Mouse (Mus musculus): ENCODE measurements around the gene Zfyve27. TPM values are rescaled to one million over a fixed set of nuclear protein-coding genes. Genes with fewer than 3 reads are reported as not detected.

Gene Zfyve27
- polyA plus RNA-seq, 1 experiment from 2014 or later = 78.7 TPM

DNA sequence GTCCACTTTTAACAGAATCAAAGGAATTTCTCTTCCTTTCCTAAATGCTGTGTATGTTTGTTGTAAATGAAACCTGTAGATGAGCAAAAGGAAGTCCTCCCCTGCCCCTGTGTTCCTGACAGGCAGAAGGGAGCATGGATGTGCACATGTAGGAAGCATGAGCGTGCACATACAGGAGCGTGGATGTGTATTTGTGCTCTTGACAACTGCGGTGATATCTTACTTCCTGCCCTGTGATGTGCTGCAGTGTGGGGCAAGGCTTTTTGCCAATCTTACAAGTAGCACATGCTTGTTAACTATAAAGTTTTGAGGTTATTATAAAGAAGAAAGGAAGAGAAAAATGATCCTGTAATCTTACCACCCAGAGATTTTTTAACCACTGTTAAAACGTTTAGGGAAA is 26.0 kb downstream of the Zfyve27 start:
- H3K4me1 ChIP-seq (replicated peaks; ENCODE audit: control insufficient read depth, insufficient read depth, low read length) = no peaks in the 10 kb centered on the region
- ATAC-seq = no peak
- no peaks in the 10 kb centered on the region for H3K27me3 ChIP-seq (replicated peaks; ENCODE audit: control insufficient read depth, insufficient read depth, low read length)
- no peak overlapping the region for H3K27ac ChIP-seq (ENCODE audit: low read length)
- no peak overlapping the region for H3K9ac ChIP-seq (replicated peaks; ENCODE audit: low read depth, low read length)
- H3K36me3 ChIP-seq (ENCODE audit: control insufficient read depth, insufficient read depth) = peaks cover 8% of the 10 kb centered on the region; the same call in 1 of the 2 replicates
- no peak overlapping the region for H3K4me2 ChIP-seq (ENCODE audit: low read length)
- 88% methylated on average over 4 of the region's 4 CpGs for WGBS
- H3K4me3 ChIP-seq (replicated peaks; ENCODE audit: low read length) = no peak overlapping the region
- H3K9me3 ChIP-seq (ENCODE audit: control insufficient read depth, low read length) = no peaks in the 10 kb centered on the region

DNA sequence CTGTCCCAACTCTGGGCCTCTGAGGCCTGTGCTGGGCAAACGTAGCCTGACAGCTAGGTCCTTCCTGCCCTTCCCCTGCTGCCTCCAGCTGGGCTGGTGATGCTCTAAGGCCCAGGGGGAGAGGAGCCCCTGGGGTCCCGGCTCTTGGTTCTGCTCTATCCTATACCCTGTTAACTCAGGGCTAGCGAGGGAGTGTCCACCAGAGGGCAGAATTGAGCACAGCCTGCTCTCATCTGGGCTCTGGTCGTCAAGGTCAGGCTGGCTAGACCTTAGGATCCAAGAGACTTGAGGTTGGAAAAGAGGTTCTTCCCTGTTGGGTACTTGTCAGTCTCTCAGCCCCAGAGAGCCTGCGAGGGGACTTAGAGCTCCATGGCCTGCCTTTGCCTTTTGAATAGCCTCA is 26.7 kb downstream of the Zfyve27 start:
- Histone ChIP-seq H3K4me3 (replicated peaks; ENCODE audit: low read length) (no peak overlapping the region), H3K4me1 (replicated peaks; ENCODE audit: control insufficient read depth, insufficient read depth, low read length) (no peaks in the 10 kb centered on the region), H3K4me2 (ENCODE audit: low read length) (no peak overlapping the region), H3K27ac (ENCODE audit: low read length) (no peak overlapping the region), H3K36me3 (ENCODE audit: control insufficient read depth, insufficient read depth) (peaks cover 8% of the 10 kb centered on the region; the same call in 1 of the 2 replicates), H3K27me3 (replicated peaks; ENCODE audit: control insufficient read depth, insufficient read depth, low read length) (no peaks in the 10 kb centered on the region), H3K9me3 (ENCODE audit: control insufficient read depth, low read length) (no peaks in the 10 kb centered on the region), H3K9ac (replicated peaks; ENCODE audit: low read depth, low read length) (no peak overlapping the region)
- ATAC-seq = no peak; the same call in 1 of the 2 replicates
- WGBS = 18% methylated on average over 5 of the region's 5 CpGs

DNA sequence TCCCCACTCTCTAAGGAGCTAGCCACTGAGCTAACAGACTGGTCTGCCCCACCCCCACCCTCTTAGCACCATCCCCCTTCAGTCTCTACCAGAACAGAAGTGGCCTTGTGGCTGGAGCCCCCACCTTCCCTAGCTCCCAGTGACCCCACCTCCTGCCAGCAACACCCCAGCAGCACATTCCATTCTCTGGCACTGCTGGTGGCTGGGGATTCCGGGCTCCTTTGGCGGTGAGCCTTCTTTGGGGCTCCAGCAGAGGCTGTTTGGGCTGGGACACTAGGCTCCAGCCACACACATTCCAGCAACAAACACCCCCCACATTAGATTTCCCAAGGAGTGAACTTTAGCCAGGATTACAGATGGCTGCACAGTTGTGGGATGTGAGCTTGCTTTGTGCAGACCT is 29.6 kb downstream of the Zfyve27 start:
- H3K9ac ChIP-seq (replicated peaks; ENCODE audit: low read depth, low read length) = no peak overlapping the region
- no peaks in the 10 kb centered on the region for H3K27me3 ChIP-seq (replicated peaks; ENCODE audit: control insufficient read depth, insufficient read depth, low read length)
- no peaks in the 10 kb centered on the region for H3K9me3 ChIP-seq (ENCODE audit: control insufficient read depth, low read length)
- H3K4me1 ChIP-seq (replicated peaks; ENCODE audit: control insufficient read depth, insufficient read depth, low read length) = no peaks in the 10 kb centered on the region
- H3K4me3 ChIP-seq (replicated peaks; ENCODE audit: low read length) = no peak overlapping the region
- peak; percentile 18; the same call in 1 of the 2 replicates for ATAC-seq
- no peak overlapping the region for H3K4me2 ChIP-seq (ENCODE audit: low read length)
- 39% methylated on average over 2 of the region's 2 CpGs for WGBS
- no peak overlapping the region for H3K27ac ChIP-seq (ENCODE audit: low read length)
- peaks cover 4% of the 10 kb centered on the region; the same call in 1 of the 2 replicates for H3K36me3 ChIP-seq (ENCODE audit: control insufficient read depth, insufficient read depth)

DNA sequence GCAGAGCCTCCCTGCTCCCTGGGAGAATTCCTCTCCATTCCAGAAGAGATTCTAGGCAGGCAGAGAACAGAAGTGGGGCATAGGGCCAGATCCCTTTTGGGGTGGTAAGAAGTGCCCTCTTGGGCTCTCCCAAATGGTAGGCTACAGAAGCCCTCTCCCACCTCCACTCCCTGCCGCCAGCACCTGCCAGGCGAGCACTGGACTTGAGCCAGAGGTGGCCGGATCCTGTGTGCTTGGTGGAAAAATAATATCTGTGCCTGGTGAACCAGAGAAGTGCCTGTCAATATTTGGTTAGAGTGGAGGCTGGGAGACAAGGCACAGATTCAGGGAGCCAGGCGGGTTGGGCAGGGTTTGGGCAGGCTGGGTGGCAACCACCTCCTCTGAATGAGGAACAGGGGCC is 32.6 kb downstream of the Zfyve27 start:
- no peak overlapping the region for H3K4me2 ChIP-seq (ENCODE audit: low read length)
- no peak overlapping the region for H3K4me3 ChIP-seq (replicated peaks; ENCODE audit: low read length)
- no peaks in the 10 kb centered on the region for H3K9me3 ChIP-seq (ENCODE audit: control insufficient read depth, low read length)
- peaks cover 1% of the 10 kb centered on the region; the same call in 1 of the 2 replicates for H3K4me1 ChIP-seq (replicated peaks; ENCODE audit: control insufficient read depth, insufficient read depth, low read length)
- H3K27me3 ChIP-seq (replicated peaks; ENCODE audit: control insufficient read depth, insufficient read depth, low read length) = peaks cover 24% of the 10 kb centered on the region
- no peak for ATAC-seq
- 77% methylated on average over 4 of the region's 4 CpGs for WGBS
- no peak overlapping the region for H3K27ac ChIP-seq (ENCODE audit: low read length)
- H3K9ac ChIP-seq (replicated peaks; ENCODE audit: low read depth, low read length) = no peak overlapping the region
- H3K36me3 ChIP-seq (ENCODE audit: control insufficient read depth, insufficient read depth) = peaks cover 2% of the 10 kb centered on the region; the same call in 1 of the 2 replicates

DNA sequence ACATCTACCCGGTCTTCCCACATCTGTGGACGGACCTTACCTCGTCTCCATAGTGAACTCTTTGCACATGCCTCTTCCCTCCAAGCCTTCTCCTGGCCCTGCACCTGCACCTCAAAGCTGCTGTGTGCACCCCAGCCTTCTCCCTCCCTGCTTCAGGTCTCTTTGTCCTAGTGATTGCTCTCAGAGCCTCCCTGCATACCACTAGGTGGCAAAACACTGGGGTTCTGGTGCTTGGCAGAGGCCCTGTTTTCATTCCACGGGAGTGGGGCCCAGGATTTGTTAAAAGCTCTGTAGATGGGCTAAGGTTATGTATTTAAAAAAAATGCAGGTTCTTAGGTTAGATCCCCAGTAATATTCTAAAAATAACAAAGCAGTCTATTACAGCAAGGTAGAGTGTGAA is 33.3 kb downstream of the Zfyve27 start:
- Histone ChIP-seq H3K9me3 (ENCODE audit: control insufficient read depth, low read length) (no peaks in the 10 kb centered on the region), H3K36me3 (ENCODE audit: control insufficient read depth, insufficient read depth) (peaks cover 2% of the 10 kb centered on the region; the same call in 1 of the 2 replicates), H3K9ac (replicated peaks; ENCODE audit: low read depth, low read length) (no peak overlapping the region), H3K27ac (ENCODE audit: low read length) (no peak overlapping the region), H3K27me3 (replicated peaks; ENCODE audit: control insufficient read depth, insufficient read depth, low read length) (peaks cover 30% of the 10 kb centered on the region), H3K4me1 (replicated peaks; ENCODE audit: control insufficient read depth, insufficient read depth, low read length) (peaks cover 8% of the 10 kb centered on the region), H3K4me3 (replicated peaks; ENCODE audit: low read length) (no peak overlapping the region), H3K4me2 (ENCODE audit: low read length) (no peak overlapping the region)
- 68% methylated on average over 4 of the region's 4 CpGs for WGBS
- ATAC-seq = no peak

DNA sequence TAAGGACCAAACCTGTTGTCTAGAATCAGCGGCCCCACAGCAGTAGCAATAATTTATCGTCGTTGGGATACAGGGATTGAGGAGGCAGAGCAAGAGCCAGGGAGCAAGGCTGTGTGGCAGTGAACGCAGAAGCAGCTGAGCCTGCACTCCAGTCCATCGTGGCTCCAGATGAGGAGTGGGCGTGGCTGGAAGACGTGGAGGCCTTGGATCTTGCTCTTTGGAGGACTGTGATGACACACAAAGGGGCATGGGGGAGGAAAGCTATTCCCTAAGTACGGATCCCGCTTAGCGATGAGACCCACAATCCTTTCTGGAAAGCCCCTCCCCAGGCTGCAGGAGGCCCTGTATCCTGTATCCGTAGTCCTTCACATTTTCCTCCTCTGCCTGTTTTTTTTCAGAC is 34.3 kb downstream of the Zfyve27 start:
- H3K4me1 ChIP-seq (replicated peaks; ENCODE audit: control insufficient read depth, insufficient read depth, low read length) = peaks cover 11% of the 10 kb centered on the region
- H3K4me3 ChIP-seq (replicated peaks; ENCODE audit: low read length) = no peak overlapping the region
- 44% methylated on average over 11 of the region's 11 CpGs for WGBS
- no peak overlapping the region for H3K9ac ChIP-seq (replicated peaks; ENCODE audit: low read depth, low read length)
- no peaks in the 10 kb centered on the region for H3K36me3 ChIP-seq (ENCODE audit: control insufficient read depth, insufficient read depth)
- no peak overlapping the region for H3K4me2 ChIP-seq (ENCODE audit: low read length)
- peaks cover 40% of the 10 kb centered on the region for H3K27me3 ChIP-seq (replicated peaks; ENCODE audit: control insufficient read depth, insufficient read depth, low read length)
- H3K27ac ChIP-seq (ENCODE audit: low read length) = no peak overlapping the region
- no peak for ATAC-seq
- no peaks in the 10 kb centered on the region for H3K9me3 ChIP-seq (ENCODE audit: control insufficient read depth, low read length)

DNA sequence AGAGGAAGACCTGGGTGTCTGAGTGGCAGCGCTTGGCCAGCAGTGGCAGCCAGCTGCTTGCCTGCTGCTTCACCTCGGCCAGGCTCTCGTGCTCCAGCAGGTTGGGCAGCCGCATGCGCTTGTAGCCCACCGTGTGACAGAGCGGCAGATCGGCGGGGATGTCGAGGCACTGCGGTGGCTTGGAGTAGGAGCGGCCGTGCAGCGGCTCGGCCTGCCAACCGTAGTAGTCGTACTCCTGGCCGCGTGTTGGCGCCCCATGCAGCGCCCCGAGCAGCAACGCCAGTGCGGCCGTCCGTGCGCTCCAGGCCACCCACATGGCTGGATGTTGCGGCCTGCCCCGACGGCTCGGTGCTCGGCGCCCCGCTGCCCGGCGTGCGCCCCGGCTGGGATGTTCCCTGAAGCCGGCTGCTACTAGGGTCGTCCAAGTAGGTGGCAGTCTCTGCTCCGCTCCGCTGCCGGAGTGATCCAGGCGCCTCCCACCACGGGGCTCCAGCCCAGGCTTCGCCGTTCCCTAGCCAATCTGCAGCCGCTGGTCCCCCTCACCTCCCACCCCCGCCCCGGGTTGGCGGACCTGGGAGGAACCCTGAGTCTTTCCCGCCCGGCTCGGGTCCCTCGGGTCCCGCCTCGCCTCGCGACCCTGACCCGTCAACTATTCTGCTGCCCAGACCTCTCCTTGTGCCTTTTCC is 38.1 kb downstream of the Zfyve27 start, which contains the start of gene Sfrp5:
Sfrp5 (minus strand) TSS at position 557 of the 686 bp plus-strand sequence.
- Histone ChIP-seq H3K4me2 (ENCODE audit: low read length) (peak within 1 kb of the TSS; percentile 45), H3K9me3 (ENCODE audit: control insufficient read depth, low read length) (no peaks in the 10 kb centered on the region), H3K27ac (ENCODE audit: low read length) (no peak within 1 kb of the TSS), H3K9ac (replicated peaks; ENCODE audit: low read depth, low read length) (no peak within 1 kb of the TSS), H3K4me1 (replicated peaks; ENCODE audit: control insufficient read depth, insufficient read depth, low read length) (peaks cover 11% of the 10 kb centered on the region), H3K4me3 (replicated peaks; ENCODE audit: low read length) (peak within 1 kb of the TSS; percentile 28), H3K27me3 (replicated peaks; ENCODE audit: control insufficient read depth, insufficient read depth, low read length) (peaks cover 49% of the 10 kb centered on the region), H3K36me3 (ENCODE audit: control insufficient read depth, insufficient read depth) (no peaks in the 10 kb centered on the region)
- under 1% methylated on average over 60 of the region's 60 CpGs for WGBS
- peak; percentile 53; the same call in 1 of the 2 replicates for ATAC-seq

DNA sequence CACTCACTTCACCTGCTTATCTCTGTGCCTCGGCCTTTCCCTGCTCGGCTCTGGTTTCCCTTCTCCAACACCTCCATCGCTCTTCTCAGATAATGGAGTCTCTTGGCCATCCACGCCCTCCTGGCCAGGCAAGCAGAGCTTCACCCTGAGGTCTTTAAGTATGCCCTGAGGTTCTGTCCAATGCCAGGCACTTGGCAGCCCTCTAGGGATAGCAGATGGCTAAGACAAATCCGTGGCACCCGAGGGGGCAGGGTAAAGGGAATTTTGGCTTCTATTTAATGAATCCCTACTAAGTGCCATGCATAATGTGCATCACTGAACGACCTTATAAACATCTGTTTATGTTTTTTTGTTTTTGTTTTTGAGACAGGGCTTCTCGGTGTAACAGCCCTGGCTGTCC is 38.7 kb downstream of the Zfyve27 start:
- Histone ChIP-seq H3K27ac (ENCODE audit: low read length) (no peak overlapping the region), H3K27me3 (replicated peaks; ENCODE audit: control insufficient read depth, insufficient read depth, low read length) (peaks cover 49% of the 10 kb centered on the region), H3K4me3 (replicated peaks; ENCODE audit: low read length) (no peak overlapping the region), H3K4me2 (ENCODE audit: low read length) (no peak overlapping the region), H3K9ac (replicated peaks; ENCODE audit: low read depth, low read length) (no peak overlapping the region), H3K9me3 (ENCODE audit: control insufficient read depth, low read length) (no peaks in the 10 kb centered on the region), H3K4me1 (replicated peaks; ENCODE audit: control insufficient read depth, insufficient read depth, low read length) (peaks cover 11% of the 10 kb centered on the region), H3K36me3 (ENCODE audit: control insufficient read depth, insufficient read depth) (no peaks in the 10 kb centered on the region)
- no peak for ATAC-seq
- WGBS = 45% methylated on average over 8 of the region's 8 CpGs

DNA sequence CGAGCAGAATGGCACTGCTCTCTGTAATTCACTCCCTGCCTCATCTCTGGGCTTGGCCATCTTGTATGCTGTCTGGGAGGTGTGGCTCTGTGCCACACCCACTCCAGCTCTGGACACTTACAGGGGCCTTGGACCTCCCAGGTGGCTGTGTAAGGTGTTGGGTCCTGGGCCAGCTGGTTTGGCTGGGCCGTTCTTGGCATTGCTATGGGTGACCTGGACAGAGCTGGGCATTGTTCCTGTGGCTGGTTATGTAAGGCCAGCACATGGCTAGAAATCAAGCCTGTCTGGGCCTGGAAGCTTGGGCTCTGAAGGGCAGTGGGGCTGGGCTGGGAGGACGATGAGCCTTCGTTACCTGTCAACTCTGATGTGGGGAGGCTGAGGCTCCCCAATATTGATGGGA is 40.6 kb downstream of the Zfyve27 start:
- H3K9ac ChIP-seq (replicated peaks; ENCODE audit: low read depth, low read length) = no peak overlapping the region
- no peak overlapping the region for H3K4me3 ChIP-seq (replicated peaks; ENCODE audit: low read length)
- no peak for ATAC-seq
- 90% methylated on average over 4 of the region's 4 CpGs for WGBS
- H3K9me3 ChIP-seq (ENCODE audit: control insufficient read depth, low read length) = no peaks in the 10 kb centered on the region
- no peak overlapping the region for H3K4me2 ChIP-seq (ENCODE audit: low read length)
- H3K27me3 ChIP-seq (replicated peaks; ENCODE audit: control insufficient read depth, insufficient read depth, low read length) = peaks cover 47% of the 10 kb centered on the region
- no peak overlapping the region for H3K27ac ChIP-seq (ENCODE audit: low read length)
- peaks cover 16% of the 10 kb centered on the region for H3K4me1 ChIP-seq (replicated peaks; ENCODE audit: control insufficient read depth, insufficient read depth, low read length)
- H3K36me3 ChIP-seq (ENCODE audit: control insufficient read depth, insufficient read depth) = no peaks in the 10 kb centered on the region

All from forebrain, embryonic 16.5 days (tissue).